Mouse (Mus musculus) kidney, adult 9 months (tissue): ENCODE results near the gene Tmem208.
"Not testable (repeated sequence)": the region's sequence is repeated elsewhere in the genome, so short reads cannot be mapped to it uniquely, and the experiment has no call there.

ENCODE experiments used
- DNase-seq: peaks from one replicate; pipeline ENCODE4 v3.0.0; 2022

The Tmem208 gene

DNA sequence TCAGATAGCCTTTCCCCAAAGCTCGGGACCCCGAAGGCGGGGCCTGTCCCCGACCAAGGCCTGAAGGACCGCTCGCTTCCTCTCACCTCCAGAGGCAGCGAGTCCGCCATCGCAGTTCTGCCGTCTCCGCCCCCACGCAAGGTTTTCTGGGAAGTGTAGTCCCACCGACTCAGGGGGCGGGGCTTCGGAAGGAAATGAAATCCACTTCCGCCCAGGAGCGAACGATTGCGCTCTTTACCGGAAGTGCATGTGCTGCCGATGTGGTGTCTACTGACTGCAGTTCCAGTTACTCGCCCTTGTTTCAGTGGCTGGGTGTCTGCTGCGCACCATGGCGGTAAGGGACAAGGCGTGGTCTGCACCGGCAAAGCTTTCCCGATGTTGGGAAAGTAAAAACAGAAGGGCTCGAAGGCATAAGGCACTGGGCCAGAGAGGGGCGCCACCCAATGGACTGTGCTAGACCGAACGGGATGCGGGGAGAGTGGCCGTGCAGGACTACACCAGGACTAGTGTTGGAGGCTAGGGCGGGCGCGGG lies at the start of gene Tmem208, which contains the start of gene Lrrc29:
Gene Tmem208, plus strand, starts transcription at position 214 of the 532 bp plus-strand sequence.
Gene Lrrc29, minus strand, starts transcription at position 138 of the 532 bp plus-strand sequence.
- DNase-seq, result peak; percentile 97

DNA sequence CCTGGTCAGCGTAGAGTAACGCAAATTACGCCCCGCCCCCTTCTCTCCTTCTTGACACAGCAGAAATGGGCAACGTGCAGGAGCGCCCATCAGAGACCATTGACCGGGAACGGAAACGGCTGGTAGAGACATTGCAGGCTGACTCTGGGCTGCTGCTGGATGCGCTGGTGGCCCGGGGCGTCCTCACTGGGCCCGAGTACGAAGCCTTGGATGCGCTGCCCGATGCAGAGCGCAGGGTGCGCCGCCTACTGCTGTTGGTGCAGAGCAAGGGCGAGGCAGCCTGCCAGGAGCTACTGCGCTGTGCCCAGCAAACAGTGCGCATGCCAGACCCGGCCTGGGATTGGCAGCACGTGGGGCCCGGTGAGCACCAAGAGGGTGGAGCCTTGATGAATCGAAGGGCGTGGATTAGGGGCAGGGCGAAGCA lies 47.2 kb upstream of the Tmem208 start:
- DNase-seq, result peak; percentile 93

DNA sequence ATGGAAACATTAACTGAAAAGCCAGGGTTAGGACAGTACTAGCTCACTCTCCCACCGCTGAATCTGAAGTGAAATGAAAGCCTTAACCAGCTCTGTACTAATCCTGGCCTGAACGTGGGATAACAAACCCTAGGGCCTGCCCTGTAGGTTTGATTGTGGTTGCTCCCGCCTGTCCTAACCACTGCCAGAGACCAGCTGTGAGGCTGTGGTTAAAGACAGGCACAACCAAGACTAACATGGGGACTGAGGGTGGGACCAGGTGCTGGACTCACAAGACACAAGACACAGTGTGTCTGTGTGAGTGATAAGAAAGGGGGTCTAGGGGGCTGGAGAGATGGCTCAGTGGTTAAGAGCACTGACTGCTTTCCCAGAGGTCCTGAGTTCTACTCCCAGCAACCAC lies 45.6 kb upstream of the Tmem208 start:
- no peak for DNase-seq

DNA sequence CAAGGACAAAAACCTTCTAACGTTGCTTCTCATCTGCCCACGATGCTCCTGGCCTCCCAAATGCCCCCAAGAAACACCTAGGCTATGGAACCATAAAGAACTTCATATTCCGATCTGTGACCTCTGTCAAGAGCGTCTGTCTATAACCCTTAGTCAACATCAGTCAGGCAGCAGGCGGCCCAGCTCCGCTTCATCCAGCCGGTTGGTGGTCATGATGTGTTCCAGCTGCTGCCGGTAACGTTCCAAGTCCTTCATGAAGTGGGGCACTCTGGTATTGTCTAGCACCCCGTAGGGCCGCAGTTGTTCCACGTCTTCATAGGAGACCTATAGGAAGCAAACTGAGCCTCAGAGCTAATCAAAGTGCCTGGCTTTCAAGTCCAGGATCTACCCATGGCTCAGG lies 44.3 kb upstream of the Tmem208 start:
- DNase-seq, result no peak

DNA sequence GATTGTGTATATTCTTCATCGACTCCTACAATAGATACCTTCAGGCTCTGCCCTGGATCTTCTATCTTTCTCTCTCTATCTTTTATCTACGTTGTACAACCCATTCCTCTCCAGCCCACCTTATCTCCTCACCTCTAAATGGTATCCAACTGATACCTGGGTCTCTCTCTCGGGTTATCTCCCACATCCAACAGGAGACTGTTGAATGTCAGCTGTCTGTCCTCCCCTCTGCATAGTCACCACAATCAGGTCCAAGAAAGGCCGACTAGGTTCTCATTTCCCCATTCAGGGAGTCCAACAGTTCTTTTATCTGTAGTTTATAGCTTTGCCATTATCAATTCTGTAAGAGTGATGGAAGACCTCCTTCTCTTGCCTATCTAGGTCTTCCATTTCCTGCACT lies 43.9 kb upstream of the Tmem208 start:
- DNase-seq, result no peak

DNA sequence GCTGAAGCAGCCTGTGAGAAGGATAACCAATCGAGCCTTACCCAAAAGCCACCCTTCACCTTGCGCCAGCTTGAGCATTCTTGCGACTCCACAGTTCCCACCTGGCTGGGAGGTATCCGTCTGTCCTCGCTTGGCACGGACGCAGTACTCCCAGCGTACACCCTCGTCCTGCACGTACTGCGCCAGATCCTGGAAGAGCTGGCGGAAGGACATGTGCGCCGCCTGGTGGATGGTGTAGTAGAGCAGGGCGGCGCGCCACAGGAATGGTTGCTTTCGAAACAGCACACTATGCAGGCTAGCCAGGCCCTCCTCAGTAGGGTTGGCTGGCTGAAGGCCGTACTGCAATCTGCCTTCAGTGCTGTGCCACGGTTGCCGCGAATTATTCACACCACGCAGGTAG lies 43.1 kb upstream of the Tmem208 start:
- no peak for DNase-seq

DNA sequence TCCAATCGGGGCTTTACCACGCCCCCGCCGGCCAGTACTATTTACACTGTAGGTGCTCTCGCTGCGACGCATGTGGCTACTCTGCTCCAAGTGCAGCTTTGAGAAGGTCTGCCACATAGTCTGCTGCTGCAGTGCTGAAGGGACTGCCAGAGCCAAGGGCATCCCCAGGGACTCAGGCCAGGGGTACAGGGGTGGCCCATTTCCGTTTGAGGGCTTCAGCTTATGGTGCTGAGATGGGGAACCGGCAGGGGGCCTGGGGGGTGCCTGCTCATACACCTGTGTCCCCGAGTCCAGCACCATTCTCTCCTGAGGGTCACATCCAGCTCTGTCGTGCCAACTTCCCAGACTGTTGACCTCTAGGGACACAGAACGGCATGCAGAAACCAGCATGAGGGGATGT lies 40.6 kb upstream of the Tmem208 start:
- DNase-seq, result no peak

DNA sequence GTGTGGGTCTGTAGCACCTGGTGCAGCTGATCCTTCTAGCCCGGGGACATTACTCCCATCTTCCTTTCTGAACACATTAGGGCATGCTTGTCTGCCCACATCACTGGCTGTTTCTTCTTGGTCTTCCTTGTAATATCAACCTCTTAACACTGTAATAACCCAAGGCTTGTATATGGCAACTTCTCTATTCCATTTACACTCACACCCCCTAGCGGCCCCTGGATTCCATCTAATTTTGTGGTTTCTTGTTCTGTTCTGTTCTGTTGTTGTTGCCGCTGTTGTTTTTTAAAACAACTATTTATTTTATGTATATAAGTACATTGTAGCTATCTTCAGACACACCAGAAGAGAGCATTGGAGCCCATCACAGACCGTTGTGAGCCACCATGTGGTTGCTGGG lies 39.2 kb upstream of the Tmem208 start:
- no peak for DNase-seq

DNA sequence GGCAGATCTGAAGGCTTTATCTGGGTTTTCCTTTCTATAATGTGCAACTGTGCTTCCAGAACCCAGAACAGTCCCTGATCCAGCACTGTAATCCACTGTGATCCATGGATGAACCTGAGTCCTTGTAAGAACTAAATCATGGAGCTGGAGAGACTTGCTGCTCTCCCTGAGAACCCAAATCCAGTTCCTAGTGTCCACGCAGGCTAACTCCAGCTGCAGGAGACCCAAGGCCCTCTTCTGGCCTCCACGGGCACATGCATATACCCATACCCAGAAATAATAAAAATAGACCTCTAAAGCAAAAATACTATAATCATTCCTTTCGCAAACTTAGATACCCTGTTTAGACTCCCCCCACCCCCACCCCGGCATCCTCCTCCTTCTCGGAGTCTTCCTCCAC lies 37.9 kb upstream of the Tmem208 start:
- DNase-seq, result no peak

DNA sequence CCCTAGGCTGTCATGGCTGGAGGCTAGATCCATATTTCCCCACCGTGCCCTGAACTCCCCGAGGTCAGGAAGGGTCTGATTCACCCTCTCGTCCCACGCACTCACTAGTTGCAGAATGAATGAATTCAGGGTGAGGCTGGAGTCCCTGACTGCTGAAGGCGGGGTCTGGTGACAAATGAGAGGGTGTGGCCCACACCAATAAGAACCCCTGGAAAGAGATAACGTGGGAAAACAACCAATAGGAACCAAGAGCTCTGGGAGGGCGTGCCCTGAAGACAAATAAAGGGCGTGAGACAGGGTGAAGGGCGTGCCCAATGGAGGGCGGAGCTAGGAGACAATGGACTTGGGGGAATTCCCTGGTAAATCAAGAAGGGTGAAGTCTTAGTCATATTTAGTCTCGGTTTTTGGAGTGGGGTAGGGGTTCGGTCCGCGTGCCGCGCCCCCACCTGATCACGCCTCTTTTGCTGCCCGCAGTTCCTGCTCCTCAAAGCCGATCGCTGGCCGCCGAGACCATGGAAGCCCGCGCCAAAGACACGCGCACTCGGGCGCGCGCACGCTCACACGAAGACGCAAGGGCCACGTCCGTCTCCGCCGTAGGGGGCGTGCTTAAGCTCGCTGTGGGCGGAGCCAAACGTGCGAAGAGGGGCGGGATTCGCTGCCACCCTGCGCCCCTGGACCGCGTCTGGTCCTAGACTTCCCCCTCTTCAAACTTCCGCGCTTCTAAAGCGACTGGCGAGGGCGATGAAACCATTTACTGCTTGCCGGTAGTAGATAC lies 37.0 kb upstream of the Tmem208 start:
- peak; percentile 91 for DNase-seq

DNA sequence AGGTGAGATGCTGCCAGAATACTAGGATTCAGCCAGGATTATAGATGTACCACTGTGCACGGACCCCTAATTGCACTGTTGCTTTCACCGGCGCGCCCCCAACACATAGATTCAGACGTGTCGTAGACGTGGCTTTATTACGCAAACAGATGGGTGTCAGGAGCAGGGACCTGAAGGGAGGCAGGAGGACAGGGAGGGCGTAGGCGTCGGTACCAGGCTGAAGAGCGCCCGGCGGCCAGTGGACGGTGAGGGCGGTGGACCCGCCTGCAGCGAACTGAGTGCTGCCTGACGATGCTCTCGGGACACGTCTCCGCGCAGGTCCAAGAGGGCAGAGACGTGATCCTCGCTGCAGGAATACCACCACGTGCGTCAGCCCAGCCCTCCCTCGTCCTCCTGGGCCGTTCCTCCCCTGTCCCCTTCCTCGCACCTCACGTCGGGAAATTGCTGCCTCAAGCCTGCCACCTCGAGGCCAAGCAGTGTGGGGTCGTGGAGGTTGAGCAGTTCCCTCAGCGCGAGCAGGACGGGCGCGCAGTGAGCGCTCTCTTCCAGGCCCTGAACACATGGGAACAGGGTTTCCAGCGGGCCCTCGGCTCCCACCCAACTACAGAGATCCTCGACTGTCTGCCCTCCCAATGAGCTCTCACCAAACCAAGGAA lies 36.2 kb upstream of the Tmem208 start, which contains the start of gene 4931428F04Rik:
Gene 4931428F04Rik, minus strand, starts transcription at position 60 of the 656 bp plus-strand sequence.
- no peak for DNase-seq

DNA sequence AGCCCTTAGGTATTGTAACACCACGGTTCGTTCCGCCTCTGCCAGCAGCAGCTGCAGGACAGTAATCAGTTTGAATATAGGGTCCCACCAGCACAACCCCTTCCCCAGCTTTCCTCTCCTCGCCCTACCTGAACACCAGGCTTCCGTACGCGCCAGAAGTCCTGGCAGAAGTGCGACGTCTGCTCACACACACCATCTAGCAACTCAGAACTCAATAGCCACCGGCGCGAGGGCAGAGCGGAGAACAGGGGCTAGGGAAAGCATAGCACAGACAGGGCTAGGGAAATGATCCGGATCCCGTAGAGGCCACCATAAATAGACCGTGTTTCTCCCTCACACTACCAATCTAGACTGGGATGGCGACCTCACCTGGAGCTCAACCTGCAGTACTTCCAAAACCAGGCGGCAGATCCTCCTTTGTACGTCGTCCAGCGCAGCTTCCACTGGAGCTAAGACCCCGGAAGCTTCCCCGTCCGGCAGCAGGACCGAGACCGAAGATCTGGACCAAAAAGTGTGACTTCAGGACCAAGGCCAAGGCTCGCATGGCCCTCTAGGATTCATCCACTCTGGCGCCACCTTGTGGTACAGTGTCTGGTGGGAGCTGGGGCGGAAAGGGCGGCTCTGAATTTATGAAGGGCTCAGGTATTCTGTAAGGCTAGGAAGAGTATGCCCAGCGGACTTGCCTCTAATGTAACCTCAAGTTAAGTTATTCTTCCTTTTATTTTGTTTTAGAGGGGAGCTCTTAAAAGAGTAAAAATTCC lies 35.4 kb upstream of the Tmem208 start:
- peak; percentile 92 for DNase-seq

DNA sequence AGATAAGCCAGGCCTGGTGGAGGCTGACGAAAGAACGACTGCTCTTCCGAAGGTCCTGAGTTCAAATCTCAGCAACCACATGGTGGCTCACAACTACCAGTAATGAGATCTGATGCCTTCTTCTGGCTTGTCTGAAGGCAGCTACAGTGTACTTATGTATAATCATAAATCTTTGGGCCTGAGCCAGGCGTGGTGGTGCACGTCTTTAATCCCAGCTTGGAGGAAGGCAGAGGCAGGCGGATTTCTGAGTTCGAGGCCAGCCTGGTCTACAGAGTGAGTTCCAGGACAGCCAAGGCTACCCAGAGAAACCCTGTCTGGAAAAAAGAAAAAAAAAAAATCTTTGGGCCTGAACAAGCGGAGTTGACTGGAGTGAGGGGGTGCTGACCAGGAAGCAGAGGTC lies 34.8 kb upstream of the Tmem208 start:
- not testable (repeated sequence) for DNase-seq

DNA sequence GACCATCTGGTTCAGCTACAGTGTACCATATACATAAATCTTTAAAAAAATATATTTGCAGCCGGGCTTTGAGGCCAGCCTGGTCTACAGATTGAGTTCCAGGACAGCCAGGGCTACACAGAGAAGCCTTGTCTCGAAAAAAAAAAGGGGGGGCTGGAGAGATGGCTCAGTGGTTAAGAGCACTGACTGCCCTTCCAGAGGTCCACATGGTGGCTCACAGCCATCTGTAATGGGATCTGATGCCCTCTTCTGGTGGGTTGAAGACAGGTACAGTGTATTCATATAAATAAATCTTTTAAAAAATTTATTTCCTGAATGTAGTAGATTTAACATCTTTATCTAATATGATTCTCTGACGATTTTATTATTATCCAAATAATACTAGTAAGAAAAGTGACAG lies 34.4 kb upstream of the Tmem208 start:
- DNase-seq, result not testable (repeated sequence)

DNA sequence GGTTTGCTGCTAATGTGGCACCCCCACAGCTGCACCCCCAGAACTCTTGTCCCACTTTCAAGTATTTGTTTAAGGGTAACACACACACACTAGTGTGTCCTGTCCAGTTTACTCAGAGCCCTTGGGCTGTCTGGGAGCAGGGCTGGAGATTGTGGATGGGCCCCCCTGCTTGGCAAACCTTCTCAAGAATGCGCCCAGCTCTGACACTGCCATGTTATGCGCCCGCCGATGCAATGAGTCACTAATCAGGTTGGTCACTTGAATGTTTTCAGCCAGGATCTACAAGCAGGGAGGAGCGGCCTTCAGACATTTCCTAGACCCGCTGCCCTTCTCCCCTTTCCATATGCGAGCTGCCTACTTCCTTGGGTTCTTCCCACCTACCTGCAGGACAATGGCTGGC lies 33.7 kb upstream of the Tmem208 start:
- DNase-seq, result no peak

DNA sequence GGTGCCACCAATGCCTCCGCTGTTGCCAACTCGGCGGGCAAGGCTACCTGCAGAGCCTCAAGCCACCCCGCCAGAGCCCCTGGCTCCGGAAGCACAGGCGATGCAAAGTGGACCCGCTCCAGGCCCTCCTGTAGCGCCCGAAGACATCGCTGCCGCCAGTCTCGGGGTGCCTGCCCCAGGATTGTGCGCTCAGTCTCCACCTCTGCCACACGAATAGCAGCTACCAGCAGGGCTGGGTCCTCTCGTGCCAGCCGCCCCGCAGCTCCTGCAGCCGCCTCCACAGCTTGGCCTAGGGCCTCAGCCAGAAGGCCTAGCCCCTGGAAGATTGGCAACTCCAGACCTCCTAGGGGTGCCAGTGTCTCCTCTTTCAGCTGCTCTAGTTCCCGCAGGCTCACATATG lies 32.7 kb upstream of the Tmem208 start:
- no peak for DNase-seq

DNA sequence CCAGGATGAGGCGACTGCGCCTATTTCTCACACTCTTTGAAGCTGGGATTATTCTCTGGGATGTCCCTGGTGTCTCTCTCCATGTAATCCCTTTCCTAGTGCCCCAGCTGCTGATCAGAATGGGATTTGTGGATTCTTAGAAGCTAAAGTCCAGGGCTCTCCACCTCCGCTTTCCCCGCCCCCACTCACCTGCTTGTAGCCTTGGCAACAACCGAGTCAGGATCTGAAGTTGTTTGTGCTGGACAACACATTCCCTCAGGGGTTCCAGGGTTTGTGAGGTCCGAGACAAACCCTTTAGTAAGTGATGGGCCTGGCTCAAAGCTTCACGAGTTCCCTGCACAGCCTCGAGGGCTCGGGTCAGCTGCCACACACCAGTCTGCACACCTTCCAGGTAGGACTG lies 31.4 kb upstream of the Tmem208 start:
- no peak for DNase-seq

DNA sequence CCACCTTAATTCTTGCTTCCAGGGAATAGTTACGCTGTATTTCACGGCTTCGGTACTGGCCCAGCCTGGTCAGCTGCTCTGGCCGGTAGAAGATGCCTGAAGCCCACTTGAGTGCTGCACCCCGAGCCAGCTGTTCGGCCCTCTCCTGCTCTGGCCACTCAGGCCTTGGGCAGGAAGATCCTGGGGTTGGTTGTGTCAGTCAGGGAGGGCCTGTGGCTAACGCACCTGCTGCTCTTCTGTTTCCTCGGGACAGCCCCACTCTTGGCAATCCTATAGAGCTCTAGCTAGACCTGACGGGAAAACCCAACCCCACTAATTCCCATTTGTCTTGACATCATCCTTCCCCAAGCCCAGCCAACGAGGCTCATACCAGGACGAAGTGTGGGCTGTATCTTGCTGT lies 30.9 kb upstream of the Tmem208 start:
- DNase-seq, result no peak

DNA sequence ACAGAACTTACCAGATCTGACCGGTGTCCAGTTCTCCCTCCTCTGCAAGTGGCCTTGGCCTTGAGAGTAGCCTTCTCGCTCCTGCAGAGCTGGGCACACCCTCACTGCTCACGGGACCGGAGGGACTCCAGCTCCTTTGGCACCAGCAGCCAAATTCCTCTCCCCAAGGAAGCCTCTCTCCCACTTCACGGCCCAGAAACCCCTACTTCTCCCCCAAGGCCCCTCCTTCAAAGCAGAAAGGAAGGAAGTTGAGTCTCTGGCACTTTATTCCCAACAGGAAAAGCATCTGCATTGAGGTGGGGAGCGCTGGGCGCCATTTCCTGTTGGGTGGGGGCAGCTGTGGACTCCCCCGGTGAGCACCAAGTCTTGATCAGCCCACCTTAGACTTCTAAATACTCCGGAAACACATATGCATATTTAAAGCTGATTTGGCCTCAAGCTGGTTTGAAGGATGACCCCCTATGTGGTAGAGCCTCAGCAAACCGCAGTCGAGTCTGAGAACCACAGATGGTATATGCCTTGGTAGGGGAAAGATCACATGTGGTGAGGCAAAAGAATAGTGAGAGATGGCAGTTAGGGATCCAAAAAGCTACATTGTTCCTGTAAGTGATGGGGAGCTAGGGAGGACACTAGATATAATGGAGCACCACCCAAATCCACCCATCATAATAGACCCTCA lies 30.1 kb upstream of the Tmem208 start, which contains the start of gene Exoc3l:
Gene Exoc3l, minus strand, starts transcription at position 207 of the 679 bp plus-strand sequence.
- no peak for DNase-seq

DNA sequence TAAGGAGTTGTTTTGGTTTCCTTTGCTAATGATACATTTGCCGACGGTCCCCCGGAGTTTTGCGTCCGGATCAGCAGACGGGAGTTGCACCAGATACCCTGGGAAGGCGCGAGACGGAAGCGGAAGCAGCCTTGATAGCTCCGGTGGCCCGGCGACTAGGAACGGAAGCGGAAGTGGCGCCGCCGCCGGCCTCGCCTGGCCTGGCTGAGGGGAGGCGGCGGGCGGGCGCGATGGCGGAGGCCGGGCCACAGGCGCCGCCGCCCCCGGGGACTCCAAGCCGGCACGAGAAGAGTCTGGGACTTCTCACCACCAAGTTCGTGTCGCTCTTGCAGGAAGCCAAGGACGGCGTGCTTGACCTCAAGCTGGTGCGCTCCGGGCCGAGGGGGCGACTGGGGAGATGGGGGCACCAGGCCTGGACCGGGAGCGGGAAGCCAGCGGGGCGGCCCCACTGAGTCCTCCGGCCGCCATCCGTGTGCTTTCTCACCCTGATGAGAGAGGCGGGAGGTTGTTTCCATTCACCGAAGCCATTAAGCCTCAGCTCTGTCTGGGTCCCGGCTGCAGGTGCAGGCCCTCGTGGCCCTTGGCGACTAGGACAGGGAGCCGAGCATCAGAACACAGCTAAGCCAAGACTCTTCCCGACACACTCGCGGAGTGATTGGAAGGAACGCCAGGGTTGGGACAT lies 28.5 kb upstream of the Tmem208 start, which contains the start of gene E2f4:
Gene E2f4, plus strand, starts transcription at position 153 of the 682 bp plus-strand sequence.
- DNase-seq, result peak; percentile 95

DNA sequence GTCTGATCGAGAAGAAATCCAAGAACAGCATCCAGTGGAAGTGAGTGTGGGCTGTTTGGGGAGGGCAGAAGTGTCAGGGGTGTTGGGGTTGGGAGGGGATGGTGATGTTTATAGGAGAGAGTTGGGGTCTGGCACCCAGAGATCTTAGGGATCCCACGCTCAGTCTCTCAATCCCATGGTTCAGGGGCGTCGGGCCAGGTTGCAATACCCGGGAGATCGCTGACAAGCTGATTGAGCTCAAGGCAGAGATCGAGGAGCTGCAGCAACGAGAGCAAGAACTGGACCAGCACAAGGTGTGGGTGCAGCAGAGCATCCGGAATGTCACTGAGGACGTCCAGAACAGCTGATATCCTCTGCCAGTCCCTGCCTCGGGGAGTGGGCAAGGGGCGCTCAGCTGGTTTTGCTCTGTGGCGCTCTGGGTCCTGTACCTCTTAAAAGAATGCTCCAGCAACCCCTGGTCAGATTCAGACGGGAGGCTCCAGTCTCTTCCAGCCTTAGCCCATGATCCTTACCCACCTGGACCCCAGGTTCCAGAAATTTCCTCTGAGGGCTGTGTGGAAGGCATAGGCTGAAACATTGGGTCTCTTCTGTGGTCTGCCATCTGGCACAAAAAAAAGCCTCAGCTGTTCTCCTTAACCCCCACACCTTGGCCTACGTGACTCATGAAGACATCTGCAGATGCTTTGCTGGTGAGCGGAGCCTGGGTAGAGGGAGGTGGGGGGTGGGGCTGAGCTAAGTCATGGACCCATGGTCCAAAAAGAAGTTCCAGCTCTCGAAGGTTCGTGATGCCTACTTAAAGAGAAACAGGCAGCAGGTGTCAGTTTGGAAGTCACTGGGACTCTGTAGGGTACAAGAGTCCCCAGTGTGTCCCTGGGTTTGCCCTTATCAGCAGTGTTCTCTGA lies 27.6 kb upstream of the Tmem208 start:
- no peak for DNase-seq
